Mouse (Mus musculus): ENCODE results near the gene Zfp941.

Gene Zfp941

DNA sequence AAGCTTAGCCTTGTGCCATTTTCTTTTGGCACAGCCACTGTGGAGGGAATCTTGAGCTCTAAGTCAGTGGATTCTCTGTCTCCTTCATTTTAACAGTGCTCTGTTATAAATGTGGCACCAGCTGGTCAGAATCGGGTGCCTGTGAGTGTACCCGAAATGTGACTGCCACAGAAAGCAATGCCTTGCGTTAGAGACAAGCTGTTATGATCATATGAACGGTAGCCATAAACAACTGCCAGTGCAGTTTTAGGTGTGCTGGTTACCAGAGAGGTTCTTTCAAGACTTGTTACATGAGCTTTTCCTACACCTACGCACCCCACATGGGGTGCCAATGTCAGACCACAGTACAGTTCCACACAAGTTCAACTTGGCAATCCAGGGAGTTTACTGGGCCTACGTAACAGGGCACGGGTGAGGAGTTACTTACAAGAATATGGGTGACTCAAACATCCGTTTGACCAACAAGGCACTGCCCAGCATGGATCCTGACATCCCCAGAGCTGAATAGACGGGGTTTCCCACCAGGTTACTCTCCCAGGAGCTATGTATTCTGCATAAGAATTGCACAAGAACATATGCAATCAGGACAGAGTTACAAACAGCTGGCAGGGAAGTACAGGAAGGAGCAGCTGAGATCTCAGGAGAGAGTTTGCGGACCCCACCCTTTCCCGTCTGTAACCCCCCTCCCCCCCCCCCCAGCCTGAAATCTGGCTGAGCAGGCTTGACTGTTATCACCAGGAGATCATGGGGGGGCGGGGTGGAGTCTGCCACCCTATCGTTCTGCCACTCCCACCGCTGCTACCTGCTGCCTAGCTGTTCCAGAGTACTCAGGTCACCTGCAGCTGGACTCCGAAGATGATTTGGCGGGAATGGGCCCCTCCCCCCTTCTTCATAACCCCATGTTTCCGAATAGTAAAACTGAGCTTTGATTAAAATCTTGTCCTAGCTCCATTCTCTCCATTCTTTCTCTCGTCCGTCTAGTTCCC lies 19.1 kb upstream of the Zfp941 start:
- DNase-seq (ENCODE audit: extremely low spot score, low read depth, low spot score) = no peak

DNA sequence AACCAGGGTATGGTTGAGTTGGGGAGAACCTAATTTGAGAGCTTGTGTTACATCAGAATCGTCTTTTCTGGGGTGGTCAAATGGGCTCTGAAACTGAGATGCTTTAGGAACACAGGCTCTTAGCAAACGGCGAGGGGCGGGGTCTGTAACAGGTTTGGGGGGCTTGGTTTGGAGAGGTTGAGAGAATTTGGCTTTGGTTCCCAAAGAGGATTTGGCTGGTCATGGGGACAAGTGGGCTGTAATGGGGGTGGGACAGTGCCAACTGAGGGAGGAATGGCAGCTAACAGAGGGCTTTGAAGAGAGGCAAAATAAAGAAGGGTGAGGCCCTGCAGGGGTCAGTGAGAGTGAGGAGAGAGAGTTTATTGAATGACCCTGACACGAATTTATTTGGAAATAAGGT lies 17.6 kb upstream of the Zfp941 start:
- no peak for DNase-seq (ENCODE audit: extremely low spot score, low read depth, low spot score)

DNA sequence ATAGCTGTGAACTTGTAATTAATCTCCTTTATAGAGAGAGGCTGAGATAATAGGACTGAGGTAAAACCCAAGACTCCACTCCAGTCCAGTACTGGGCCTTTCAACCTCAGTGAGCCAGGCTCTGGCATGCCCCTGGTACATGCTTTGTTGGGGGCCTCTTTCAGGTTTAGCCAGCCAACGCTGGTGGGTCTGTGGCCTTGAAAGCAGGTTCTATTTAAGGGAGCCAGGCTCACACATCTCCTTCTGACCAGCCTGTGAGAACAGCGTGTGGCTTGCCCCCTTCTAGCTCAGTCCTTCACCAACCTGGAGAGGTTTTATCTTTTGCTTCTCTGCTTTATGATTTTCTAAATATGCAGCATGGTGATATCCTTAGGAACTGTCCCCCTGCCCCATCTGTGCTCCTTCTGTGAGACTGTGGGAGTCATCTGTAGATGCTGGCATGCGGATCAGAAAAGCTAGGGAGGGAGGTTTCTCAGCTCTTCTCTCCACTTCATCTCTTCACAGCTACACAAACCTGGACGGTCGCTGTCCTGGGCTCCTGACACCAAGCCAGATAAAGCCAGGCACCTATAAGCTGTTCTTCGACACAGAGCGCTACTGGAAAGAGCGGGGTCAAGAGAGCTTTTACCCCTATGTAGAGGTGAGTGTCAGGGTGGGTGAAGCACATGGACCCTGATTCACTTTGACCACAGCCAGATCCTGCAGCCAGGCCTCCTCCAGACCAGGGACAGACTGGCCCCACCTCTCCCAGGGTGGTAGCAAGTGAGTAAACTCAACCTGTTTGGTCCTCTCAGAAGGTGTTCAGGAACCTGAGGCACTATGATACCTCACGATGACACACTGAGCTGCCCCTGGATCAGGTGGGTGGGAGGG lies 14.5 kb upstream of the Zfp941 start:
- no peak for DNase-seq (ENCODE audit: extremely low spot score, low read depth, low spot score)

DNA sequence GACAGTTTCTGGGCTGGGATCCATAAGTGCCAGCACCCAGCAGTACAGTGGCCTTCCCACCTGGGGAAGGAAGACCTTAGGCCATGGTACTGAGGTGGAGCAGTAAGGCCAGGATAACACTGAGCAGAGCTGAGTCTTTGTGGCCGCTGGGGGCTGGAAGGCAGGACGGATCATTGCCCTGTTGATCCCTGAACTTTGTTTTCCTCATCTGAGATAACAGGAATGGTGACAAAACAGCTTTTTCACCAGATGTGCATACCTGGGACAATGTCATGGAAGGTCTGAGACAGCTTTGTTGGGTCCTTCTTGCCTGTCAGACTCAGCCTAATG lies 13.7 kb upstream of the Zfp941 start:
- no peak for DNase-seq (ENCODE audit: extremely low spot score, low read depth, low spot score)

DNA sequence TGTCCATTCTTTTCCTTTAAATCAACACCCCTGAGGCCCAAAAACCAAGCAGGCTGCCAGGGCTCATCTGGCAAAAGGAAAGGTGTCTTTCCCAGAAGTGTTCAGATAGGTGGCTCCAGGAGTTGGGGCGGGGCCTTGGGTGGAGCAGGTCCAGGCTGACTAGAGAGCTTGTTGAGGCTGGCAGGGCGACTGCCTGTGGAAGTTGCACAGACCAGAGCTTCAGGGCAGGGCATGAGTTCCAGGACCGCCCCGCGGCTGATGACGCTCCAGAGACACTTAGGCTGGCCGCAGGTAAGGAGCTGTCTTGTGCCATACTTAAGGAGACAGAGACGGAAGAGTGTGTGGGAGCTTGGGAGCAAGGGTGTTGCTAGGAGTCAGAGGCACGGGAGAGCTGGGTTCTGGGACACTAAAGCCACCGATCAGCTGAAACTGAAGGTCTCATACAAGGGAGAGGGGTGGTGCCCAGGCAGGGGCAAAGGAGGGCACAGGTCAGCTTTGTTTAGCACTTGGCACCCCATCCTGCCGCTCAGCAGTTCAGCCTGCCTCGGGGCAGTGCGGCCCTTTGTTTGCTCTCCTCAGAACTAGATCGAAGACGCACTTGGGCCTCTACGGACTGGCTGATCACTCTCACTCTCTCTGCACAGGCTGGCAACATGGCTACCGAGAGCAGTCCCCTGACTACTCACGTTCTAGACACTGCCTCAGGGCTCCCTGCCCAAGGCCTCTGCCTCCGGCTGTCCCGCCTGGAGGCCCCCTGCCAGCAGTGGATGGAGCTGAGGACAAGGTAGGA lies 13.2 kb upstream of the Zfp941 start, which contains the start of gene Urah:
TSS of gene Urah (plus strand) at position 51 of the 790 bp plus-strand sequence.
- no peak for DNase-seq (ENCODE audit: extremely low spot score, low read depth, low spot score)

DNA sequence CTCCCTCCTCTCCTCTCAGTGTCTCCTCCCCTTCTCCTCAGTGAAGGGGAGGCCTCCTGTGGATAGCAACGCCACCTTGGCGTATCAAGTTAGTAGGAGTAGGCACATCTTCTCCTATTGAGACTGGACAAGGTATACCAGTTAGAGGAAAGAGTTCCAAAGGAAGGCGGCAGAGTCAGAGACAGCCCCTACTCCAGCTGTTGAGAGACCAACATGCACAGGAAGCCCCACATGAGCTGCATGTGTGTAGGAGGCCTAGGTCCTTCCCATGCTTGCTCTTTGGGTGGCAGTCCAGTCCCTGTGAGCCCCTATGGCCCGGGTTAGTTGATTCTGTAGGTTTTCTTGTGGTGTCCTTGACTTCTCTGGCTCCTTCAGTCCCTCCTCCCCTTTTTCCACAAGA lies 11.4 kb upstream of the Zfp941 start:
- no peak for DNase-seq (ENCODE audit: extremely low spot score, low read depth, low spot score)

DNA sequence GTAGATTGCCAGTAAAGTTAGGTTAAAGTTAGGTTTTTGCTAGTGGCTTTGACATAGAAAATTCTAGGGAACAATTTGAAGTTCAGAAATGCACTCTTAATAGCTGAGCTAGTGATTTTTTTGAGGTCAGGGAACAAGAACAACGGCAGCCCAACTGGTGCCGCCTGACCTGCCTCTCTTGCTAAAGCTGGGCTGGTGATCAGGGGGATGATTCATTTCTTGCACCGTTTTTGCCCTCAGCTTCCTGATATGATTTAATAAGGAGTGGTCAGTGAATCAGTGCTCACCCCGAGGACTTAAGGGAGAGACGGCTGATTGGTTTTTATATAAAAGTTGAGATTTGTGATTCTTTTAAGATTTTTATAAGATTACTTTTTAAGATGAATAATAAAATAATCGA lies 9.5 kb upstream of the Zfp941 start:
- no peak for DNase-seq (ENCODE audit: extremely low spot score, low read depth, low spot score)

DNA sequence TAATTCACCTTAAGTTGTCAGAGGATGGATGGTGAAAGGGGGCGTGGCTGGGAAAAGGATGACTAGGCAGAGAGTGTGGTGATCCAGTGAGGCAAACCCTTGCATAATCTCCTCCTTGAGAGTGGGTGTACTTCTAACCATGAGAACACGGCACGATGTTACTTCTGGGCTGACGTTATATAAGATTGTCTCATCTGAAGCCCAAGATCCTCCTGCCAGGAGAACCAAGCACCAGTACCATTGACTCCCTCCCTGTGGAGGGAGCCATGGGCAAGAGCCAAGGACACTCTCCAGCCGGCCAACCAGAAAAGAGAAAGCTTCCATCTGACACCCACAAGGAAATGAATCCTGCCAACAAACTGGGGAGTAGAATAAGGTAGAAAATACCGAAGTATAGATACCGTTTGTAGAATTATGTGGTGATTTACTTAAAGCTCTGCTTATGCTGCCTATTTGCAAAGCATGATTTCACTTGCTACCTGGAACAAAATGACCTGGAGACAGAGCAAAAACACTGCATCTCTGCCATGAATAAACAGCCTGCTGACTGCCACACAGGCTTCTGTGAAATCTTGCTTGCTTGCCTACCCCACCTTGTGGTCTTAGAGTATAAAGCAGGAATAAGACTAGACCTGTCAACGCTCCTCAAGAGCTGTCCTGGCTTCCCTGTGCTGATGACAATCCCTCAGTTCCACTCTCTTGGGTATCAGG lies 6.3 kb upstream of the Zfp941 start:
- DNase-seq (ENCODE audit: extremely low spot score, low read depth, low spot score) = no peak

DNA sequence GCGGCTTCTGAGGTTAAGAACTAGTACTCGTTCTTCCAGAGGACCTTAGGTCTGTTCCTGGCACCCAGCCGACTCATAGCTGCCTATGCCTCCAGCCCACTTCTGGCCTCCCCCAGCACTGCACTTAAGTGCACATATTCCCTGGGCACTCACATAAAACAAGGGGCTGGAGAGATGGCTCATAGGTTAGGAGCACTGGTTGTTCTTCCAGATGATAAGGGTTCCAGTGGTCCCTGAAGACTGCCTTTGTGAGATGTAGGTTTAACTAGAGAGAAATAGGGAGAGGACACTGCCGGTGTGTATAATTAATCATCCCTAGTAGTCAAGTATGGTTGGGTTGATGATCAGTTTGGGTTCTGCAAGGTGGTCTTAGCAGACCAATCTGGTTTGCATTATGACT lies 753 bp upstream of the Zfp941 start:
- DNase-seq (ENCODE audit: extremely low spot score, low read depth, low spot score) = no peak

DNA sequence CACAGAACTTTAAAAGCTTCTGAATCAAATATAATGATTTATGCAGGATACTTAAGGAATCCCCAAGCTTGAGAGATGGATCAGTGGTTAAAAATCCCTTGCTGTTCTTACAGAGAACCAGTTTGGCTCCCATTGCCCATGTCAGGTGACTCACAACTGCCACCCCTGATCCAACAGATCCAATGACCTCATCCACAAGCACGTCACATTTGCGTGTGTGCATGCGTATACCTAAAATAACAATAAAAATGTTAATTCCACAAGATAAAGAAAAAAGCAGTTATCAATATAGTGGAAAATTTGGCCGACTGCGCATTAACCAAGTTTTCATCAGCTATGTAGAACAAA lies 699 bp downstream of the Zfp941 start:
- DNase-seq (ENCODE audit: extremely low spot score, low read depth, low spot score) = no peak

DNA sequence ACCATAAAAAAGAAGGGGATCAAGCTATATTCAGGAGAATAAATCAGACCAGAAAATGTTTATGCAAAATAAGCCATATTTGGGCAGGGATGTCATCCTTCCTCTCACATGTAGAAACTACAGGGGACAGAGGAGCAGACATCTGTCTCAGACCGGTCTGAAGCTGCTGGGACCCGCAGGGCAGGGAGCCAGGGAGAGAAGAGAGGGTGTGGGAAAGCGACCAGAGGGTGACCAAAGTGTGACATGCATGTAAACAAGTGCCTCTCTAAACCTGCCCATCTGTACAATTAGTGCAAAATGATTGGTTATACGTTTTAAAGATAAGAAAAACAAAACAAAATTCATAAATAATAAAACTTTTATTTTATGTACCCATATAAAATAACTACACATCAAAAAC lies 1.8 kb downstream of the Zfp941 start:
- DNase-seq (ENCODE audit: extremely low spot score, low read depth, low spot score) = no peak

DNA sequence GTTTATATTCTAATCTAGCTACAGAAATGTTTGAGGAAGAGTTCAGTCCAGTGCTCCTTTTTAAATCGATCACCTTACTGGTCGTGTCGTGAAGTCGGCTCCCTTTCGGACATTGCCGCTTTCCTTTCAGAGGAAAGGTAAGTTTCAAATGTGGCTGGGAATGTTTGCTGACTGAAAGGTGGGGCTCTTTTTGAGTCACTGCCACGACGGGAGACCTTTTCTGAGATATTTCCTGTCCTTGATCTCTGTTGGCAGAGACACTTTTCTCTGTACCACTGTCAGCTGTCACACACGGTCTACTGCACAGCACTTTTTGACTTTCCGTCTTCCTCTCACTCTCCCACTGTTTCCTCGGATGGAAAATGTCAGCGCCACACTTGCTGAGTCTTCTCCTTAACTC lies 9.1 kb downstream of the Zfp941 start:
- DNase-seq (ENCODE audit: extremely low spot score, low read depth, low spot score) = no peak

DNA sequence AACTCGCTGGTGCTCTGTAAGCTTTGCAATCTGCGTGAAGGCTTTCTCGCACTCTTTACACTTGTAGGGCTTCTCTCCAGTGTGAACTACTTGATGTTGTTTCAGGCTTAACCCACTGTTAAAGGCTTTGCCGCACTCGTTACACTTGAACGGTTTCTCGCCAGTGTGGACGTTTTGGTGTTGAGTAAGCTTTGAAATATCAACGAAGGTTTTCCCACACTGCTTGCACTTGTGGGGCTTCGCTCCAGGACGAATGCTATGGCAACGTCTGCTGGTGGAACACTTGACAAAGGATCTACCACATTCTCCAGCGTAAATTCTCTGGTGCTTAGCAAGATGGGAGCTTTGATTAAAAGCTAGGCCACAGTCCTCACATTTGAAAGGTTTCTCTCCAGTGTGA lies 10.3 kb downstream of the Zfp941 start:
- DNase-seq (ENCODE audit: extremely low spot score, low read depth, low spot score) = no peak

DNA sequence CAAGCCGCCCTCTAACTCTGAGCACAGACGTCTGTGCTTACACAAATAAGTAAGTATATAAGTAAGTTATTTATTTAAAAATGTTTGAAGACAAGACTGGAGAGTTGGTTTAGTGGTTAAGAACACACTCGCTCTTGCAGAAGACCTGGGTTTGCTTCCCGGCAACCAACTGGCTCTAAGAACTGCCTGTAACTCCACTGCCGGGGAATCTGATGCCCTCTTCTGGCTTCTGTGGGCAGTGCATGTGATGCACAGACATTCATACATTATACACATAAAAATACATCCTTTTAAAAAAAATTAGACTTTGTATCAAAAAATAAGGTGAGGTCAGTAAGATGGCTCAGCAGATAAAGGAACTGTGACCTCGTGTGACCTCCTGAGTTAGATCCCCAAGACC lies 11.5 kb downstream of the Zfp941 start:
- DNase-seq (ENCODE audit: extremely low spot score, low read depth, low spot score) = no peak

DNA sequence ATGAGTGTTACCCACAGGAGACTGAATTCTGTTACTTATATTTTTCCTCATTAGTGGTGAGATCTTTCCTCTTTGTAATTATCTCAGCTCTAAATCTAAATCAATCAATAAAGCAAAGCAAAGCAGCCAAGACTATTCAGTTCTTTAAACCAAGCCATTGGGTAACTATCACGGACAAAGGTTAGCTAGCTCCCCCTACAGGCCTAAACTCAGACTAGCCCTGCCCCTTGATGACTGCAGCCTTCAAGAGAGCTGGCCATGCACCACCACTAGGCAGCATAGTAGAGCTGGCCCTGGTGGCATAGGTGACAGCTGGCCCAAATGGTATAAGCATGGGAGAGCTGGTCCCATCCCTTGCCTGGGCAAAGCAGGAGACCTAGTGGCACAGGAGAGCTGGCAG lies 16.3 kb downstream of the Zfp941 start:
- DNase-seq (ENCODE audit: extremely low spot score, low read depth, low spot score) = no peak

DNA sequence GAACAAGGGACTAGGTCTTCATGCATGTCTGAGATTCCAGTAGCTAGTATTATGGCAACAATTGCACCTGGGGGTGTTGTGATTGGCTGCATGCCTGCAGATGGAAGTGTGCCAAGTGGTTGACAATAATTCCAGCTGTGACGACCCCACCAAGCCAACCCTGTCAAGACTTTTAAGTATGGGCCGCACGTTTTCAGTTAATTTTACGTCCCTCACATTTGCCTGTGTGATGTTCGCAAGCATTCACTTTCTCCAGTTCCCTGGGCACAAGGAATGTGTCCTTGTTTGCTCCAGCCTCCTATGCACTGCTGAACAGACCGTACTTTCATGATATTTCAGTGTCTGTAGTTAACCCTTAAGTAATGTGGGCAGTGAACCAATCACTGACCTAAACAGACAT lies 19.3 kb downstream of the Zfp941 start:
- DNase-seq (ENCODE audit: extremely low spot score, low read depth, low spot score) = no peak

DNA sequence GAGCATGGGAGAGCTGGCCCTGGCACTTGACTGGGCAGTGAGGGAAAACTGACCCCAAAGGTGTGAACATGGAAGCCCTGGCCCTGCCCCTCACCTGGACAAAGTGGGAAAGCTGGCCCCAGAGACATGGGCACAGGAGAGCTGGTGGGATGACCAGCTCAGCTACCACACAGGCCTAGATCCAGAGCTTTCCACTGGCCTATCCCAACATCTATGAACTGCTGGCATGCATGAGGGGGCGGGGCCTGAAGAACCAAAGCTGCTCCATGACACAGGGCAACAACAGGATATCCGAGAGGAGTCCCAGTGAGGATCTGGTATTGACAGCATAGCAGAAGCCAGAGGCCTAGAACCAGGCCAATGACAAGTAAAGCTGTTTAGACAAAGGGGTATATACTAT lies 23.8 kb downstream of the Zfp941 start:
- no peak for DNase-seq (ENCODE audit: extremely low spot score, low read depth, low spot score)

DNA sequence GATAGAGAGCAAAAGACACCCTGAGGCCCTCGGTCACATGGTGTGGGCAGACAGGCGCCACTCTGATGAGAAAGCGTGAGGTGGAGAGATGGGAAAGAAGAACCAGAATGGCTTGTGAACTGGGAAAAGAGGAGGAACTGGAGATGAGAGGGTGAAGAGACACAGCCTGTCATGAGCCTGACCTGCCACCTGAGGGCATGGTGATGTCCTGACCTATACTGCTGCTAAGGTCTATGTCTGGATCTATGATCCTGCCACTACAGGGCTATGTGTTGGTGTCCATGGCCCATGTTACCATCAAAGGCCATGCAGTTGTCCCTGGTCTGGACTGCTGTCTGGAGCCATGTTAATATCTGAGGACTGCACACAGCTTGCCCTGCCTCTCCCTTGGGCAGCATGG lies 24.4 kb downstream of the Zfp941 start:
- no peak for DNase-seq (ENCODE audit: extremely low spot score, low read depth, low spot score)

DNA sequence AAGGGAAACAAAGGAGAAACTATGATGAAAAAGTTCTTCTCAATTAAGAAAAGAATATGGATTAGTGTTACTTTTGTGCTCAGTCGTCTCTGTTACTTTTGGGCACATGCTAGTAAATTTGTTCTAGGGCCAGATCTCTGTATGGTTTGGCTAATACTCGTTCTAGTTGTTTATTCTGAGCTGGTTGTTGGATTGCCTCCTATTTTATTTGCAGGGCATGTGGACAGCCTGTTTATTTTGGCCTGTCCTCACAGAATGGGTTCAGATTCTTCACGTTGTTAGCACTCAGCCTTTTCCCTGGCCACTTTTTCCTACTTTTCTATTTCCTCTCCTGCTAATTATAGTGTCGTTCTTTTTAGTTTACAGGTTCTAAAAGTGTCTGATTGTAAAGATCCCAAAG lies 28.4 kb downstream of the Zfp941 start:
- no peak for DNase-seq (ENCODE audit: extremely low spot score, low read depth, low spot score)

DNA sequence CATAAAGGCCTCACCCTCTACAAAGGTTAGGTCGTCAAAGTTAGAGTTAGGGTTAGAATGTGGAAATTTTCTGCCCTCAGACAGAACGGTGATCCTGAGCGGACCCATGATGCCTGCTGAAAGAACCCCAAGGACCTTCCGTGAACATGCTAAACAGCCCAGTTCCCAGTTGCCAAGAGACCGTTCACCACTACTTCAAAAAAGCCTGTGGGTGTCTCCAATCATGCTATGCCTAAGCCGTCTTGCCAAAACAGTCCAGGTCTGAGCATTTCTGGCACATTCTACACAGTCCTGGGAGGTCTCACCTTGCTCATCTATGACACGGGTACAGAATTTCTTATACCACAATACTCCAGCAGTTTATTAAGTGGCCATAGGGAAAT lies 33.9 kb downstream of the Zfp941 start:
- DNase-seq (ENCODE audit: extremely low spot score, low read depth, low spot score) = no peak
